Mouse (Mus musculus): Measurements from ENCODE around the gene Slc24a3. TPM values are rescaled to one million over a fixed set of nuclear protein-coding genes. Genes with fewer than 3 reads are reported as not detected.

Gene Slc24a3
- polyA plus RNA-seq, 1 experiment, result 54.4 TPM

GRCm38 (mm10) chr2:145682924-145683323 lies 515.4 kb downstream of the Slc24a3 start:
- no peak for DNase-seq (ENCODE audit: low spot score)

GRCm38 (mm10) chr2:145683536-145683935 lies 516.0 kb downstream of the Slc24a3 start:
- no peak for DNase-seq (ENCODE audit: low spot score)

GRCm38 (mm10) chr2:145684151-145684550 lies 516.6 kb downstream of the Slc24a3 start:
- no peak for DNase-seq (ENCODE audit: low spot score)

- DNase-seq (ENCODE audit: low spot score), result no peak
Measured at GRCm38 (mm10) chr2:145684891-145685290, 517.3 kb downstream of the Slc24a3 start.

- DNase-seq (ENCODE audit: low spot score), result no peak
Measured at GRCm38 (mm10) chr2:145686017-145686416, 518.5 kb downstream of the Slc24a3 start.

- no peak for DNase-seq (ENCODE audit: low spot score)
Measured at GRCm38 (mm10) chr2:145691367-145692009, 523.9 kb downstream of the Slc24a3 start.

All from urinary bladder, adult 2 months (tissue).